1 mouse cellular context compared by ENCODE assay signal in genomic region chr9:96763847-96764631, GRCm38 (mm10).
TF ChIP-seq lines count a peak whose summit lies in the region.

No protein-coding gene starts in this region.

TF ChIP-seq in MEL, 35 proteins besides CTCF, POLR2A, EP300 and RAD21 (continued from another document):
- TF ChIP-seq ZMIZ1 (IDR thresholded peaks at IDR 0.05; ENCODE audit: low read depth, low read length) = no peak
